Mouse (Mus musculus): ENCODE data around the gene Them5. TPM values are rescaled to one million over a fixed set of nuclear protein-coding genes. Genes with fewer than 3 reads are reported as not detected.

The Them5 gene
- polyA plus RNA-seq, 1 experiment, result 0.35 TPM

DNA sequence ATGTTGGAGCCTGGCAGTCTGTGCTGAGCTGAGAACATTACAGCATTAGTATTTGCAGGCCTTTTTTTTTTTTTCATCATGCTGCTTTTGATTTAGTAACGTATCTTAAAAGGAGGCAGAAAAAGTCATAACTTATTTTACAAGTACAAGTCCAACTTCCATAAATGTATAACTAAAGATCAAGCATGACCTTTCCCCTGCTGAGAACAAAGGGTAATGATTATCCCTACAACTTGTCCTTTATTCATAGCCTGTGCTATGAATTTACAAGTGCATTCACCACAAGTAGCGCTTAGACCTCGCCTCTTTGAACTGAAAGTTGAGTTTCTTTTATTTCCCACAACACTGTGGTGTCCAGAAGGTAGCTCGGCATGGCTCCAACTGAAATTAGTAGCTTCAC is 30.5 kb upstream of the Them5 start:
- H3K36me3 ChIP-seq (ENCODE audit: control insufficient read depth, insufficient read depth, low read length), result no peaks in the 10 kb centered on the region
- no peak overlapping the region for H3K4me3 ChIP-seq (ENCODE audit: control insufficient read depth, insufficient read depth, low read length)
- no peak for TF ChIP-seq POLR2A (IDR thresholded peaks at IDR 0.05; ENCODE audit: control insufficient read depth, extremely low read depth, insufficient read depth, low read length, poor library complexity)
- no peak for TF ChIP-seq CTCF (IDR thresholded peaks at IDR 0.05; ENCODE audit: borderline replicate concordance, control insufficient read depth, extremely low read depth, insufficient read depth, low read length, poor library complexity)
- H3K27me3 ChIP-seq (ENCODE audit: control insufficient read depth, insufficient read depth, low read length), result no peaks in the 10 kb centered on the region
- no peak overlapping the region for H3K27ac ChIP-seq (ENCODE audit: control insufficient read depth, insufficient read depth, low read length)
- H3K4me1 ChIP-seq (replicated peaks; ENCODE audit: control insufficient read depth, insufficient read depth, low read length), result no peaks in the 10 kb centered on the region
- 93% methylated on average over 4 of the region's 4 CpGs for WGBS
- no peak for DNase-seq

DNA sequence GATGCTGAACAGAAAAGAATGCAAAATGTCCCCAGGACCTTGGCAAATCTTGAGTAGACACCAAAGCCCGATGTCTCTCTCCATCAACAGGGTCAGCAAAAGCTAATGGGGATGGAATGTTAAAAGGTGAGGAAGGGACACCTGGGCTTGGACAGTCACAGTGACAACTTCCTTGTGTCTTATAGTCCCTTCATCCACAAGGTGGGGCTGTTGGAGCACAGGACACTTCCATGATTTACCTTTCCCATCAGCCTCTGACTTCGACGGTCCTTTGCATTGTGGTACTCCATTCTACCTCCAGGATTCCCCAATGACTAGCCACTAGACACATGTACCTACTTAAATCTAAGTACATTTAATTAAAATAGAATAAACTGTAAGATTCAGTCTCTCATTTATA is 13.2 kb upstream of the Them5 start:
- DNase-seq, result peak; percentile 22

DNA sequence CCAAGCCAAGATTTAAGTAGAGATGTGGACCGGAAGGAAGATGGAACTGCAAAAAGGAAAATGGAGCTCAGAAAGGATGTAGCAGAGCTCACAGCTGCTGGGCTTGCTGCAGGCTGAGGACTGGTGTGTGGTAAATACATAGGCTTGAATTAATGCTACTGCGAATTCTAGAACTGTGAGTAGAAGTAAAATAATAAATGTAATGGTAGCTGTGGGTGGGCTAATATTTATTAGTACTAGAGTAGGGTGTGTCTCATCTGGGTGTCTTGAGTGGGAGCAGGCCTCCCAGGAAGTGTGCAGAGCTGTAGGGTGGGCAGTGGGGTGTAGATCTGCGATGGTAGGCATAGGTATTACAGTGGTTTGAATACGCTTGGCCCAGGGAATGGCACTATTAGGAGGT is 7.5 kb upstream of the Them5 start:
- no peak overlapping the region for H3K27ac ChIP-seq (ENCODE audit: control insufficient read depth, insufficient read depth, low read length)
- 96% methylated on average over 4 of the region's 4 CpGs for WGBS
- no peak for DNase-seq
- no peaks in the 10 kb centered on the region for H3K27me3 ChIP-seq (ENCODE audit: control insufficient read depth, insufficient read depth, low read length)
- TF ChIP-seq POLR2A (IDR thresholded peaks at IDR 0.05; ENCODE audit: control insufficient read depth, extremely low read depth, insufficient read depth, low read length, poor library complexity) (no peak), CTCF (IDR thresholded peaks at IDR 0.05; ENCODE audit: borderline replicate concordance, control insufficient read depth, extremely low read depth, insufficient read depth, low read length, poor library complexity) (no peak)
- H3K36me3 ChIP-seq (ENCODE audit: control insufficient read depth, insufficient read depth, low read length), result no peaks in the 10 kb centered on the region
- H3K4me1 ChIP-seq (replicated peaks; ENCODE audit: control insufficient read depth, insufficient read depth, low read length), result no peaks in the 10 kb centered on the region
- H3K4me3 ChIP-seq (ENCODE audit: control insufficient read depth, insufficient read depth, low read length), result no peak overlapping the region

More for the DNA sequence above, 13.2 kb upstream of the Them5 start:
- H3K4me3 ChIP-seq (ENCODE audit: control insufficient read depth, insufficient read depth, low read length), result no peak overlapping the region
- no peak overlapping the region for H3K27ac ChIP-seq (ENCODE audit: control insufficient read depth, insufficient read depth, low read length)
- TF ChIP-seq POLR2A (IDR thresholded peaks at IDR 0.05; ENCODE audit: control insufficient read depth, extremely low read depth, insufficient read depth, low read length, poor library complexity) (no peak), CTCF (IDR thresholded peaks at IDR 0.05; ENCODE audit: borderline replicate concordance, control insufficient read depth, extremely low read depth, insufficient read depth, low read length, poor library complexity) (no peak)
- WGBS, result 91% methylated on average over 3 of the region's 3 CpGs
- no peaks in the 10 kb centered on the region for H3K36me3 ChIP-seq (ENCODE audit: control insufficient read depth, insufficient read depth, low read length)
- H3K4me1 ChIP-seq (replicated peaks; ENCODE audit: control insufficient read depth, insufficient read depth, low read length), result no peaks in the 10 kb centered on the region
- no peaks in the 10 kb centered on the region for H3K27me3 ChIP-seq (ENCODE audit: control insufficient read depth, insufficient read depth, low read length)

DNA sequence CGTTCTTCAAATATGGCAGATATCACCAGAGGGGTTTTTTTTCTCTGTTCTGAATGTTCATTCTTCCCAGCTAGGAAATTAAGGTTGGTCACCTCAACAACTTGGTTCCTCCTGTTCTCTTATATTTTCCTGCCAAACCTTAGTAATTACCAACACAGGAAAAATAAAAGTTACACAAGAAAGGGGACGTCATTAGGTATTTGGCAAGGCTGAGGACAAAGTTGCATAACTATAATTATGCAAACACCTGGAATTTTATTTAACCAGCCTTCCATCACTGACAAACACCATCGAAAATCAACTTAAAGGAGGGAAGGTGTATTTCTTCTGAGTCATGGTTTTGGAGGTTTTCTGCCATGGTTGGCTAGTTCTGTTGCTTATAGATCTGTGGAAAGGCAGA is 3.4 kb upstream of the Them5 start:
- Histone ChIP-seq H3K27me3 (ENCODE audit: control insufficient read depth, insufficient read depth, low read length) (no peaks in the 10 kb centered on the region), H3K4me3 (ENCODE audit: control insufficient read depth, insufficient read depth, low read length) (no peak overlapping the region), H3K4me1 (replicated peaks; ENCODE audit: control insufficient read depth, insufficient read depth, low read length) (peaks cover 4% of the 10 kb centered on the region), H3K27ac (ENCODE audit: control insufficient read depth, insufficient read depth, low read length) (no peak overlapping the region), H3K36me3 (ENCODE audit: control insufficient read depth, insufficient read depth, low read length) (no peaks in the 10 kb centered on the region)
- TF ChIP-seq POLR2A (IDR thresholded peaks at IDR 0.05; ENCODE audit: control insufficient read depth, extremely low read depth, insufficient read depth, low read length, poor library complexity) (no peak), CTCF (IDR thresholded peaks at IDR 0.05; ENCODE audit: borderline replicate concordance, control insufficient read depth, extremely low read depth, insufficient read depth, low read length, poor library complexity) (no peak)
- WGBS, result 92% methylated on average over 3 of the region's 3 CpGs
- DNase-seq, result no peak

DNA sequence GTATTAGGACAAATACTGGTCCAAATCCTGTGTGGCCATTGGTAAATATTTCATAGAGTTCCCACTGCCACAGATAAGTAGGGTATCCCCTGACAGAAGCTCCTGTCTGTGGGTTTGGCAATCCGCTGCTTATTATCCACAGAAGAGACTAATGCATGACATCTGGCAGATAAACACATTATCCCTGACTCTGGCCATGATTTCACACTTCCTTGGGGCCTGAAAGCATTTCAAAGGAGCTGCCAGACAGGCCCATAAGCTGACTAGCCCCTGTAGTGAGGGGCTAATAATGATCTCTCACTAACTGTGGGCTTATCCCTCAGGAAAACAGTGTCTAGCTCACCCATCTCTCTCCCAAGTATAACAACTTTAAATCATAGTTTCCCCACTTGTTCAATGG is 653 bp downstream of the Them5 start:
- Histone ChIP-seq H3K36me3 (ENCODE audit: control insufficient read depth, insufficient read depth, low read length) (no peaks in the 10 kb centered on the region), H3K27ac (ENCODE audit: control insufficient read depth, insufficient read depth, low read length) (no peak overlapping the region), H3K4me3 (ENCODE audit: control insufficient read depth, insufficient read depth, low read length) (no peak overlapping the region), H3K27me3 (ENCODE audit: control insufficient read depth, insufficient read depth, low read length) (no peaks in the 10 kb centered on the region), H3K4me1 (replicated peaks; ENCODE audit: control insufficient read depth, insufficient read depth, low read length) (peaks cover 4% of the 10 kb centered on the region)
- WGBS, result 94% methylated on average over 1 of the region's 1 CpGs
- no peak for DNase-seq
- TF ChIP-seq CTCF (IDR thresholded peaks at IDR 0.05; ENCODE audit: borderline replicate concordance, control insufficient read depth, extremely low read depth, insufficient read depth, low read length, poor library complexity), result no peak
- TF ChIP-seq POLR2A (IDR thresholded peaks at IDR 0.05; ENCODE audit: control insufficient read depth, extremely low read depth, insufficient read depth, low read length, poor library complexity), result no peak

DNA sequence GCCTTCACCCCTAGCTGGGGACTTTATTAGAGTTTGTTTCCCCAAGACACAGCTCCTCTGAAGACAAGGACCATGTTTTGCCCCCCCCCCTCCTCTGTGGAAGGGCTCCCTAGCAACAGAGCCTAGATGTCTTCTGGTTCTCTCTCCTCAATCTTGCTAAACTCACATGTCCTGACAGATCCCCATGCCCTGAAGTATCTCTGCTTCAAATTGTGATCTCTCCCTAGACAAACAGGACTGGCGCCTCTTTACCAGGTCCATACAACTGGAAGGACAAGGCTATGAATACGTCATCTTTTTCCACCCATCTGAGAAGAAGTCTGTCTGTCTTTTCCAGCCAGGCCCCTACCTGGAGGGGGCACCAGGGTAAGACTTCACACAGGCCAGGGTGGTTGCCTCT is 2.3 kb downstream of the Them5 start:
- H3K4me3 ChIP-seq (ENCODE audit: control insufficient read depth, insufficient read depth, low read length), result no peak overlapping the region
- no peak overlapping the region for H3K27ac ChIP-seq (ENCODE audit: control insufficient read depth, insufficient read depth, low read length)
- H3K36me3 ChIP-seq (ENCODE audit: control insufficient read depth, insufficient read depth, low read length), result no peaks in the 10 kb centered on the region
- no peaks in the 10 kb centered on the region; the same call in 1 of the 2 replicates for H3K27me3 ChIP-seq (ENCODE audit: control insufficient read depth, insufficient read depth, low read length)
- 99% methylated on average over 2 of the region's 2 CpGs for WGBS
- TF ChIP-seq POLR2A (IDR thresholded peaks at IDR 0.05; ENCODE audit: control insufficient read depth, extremely low read depth, insufficient read depth, low read length, poor library complexity) (no peak), CTCF (IDR thresholded peaks at IDR 0.05; ENCODE audit: borderline replicate concordance, control insufficient read depth, extremely low read depth, insufficient read depth, low read length, poor library complexity) (no peak)
- DNase-seq, result no peak
- peaks cover 10% of the 10 kb centered on the region for H3K4me1 ChIP-seq (replicated peaks; ENCODE audit: control insufficient read depth, insufficient read depth, low read length)

DNA sequence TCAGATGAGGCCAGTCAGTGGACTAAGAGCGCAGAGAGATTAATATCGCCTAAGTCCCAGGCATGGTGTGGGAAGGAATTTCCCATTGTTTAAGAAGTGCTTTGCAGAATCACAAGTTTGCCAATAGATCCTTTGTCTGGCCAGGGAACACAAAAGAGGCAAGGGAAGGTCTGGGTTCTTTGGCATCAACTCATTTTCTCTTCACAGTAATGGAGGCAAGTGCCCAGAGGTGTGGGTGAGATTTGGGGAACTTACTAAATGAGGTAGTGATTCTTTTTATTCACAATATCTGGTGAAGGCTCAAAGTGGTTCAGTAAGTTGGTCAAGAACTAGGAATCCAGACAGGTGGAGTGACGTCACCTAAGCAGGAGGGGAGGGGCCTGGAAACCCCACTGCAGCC is 3.0 kb downstream of the Them5 start:
- Histone ChIP-seq H3K27me3 (ENCODE audit: control insufficient read depth, insufficient read depth, low read length) (no peaks in the 10 kb centered on the region; the same call in 1 of the 2 replicates), H3K4me3 (ENCODE audit: control insufficient read depth, insufficient read depth, low read length) (no peak overlapping the region), H3K36me3 (ENCODE audit: control insufficient read depth, insufficient read depth, low read length) (no peaks in the 10 kb centered on the region), H3K27ac (ENCODE audit: control insufficient read depth, insufficient read depth, low read length) (no peak overlapping the region), H3K4me1 (replicated peaks; ENCODE audit: control insufficient read depth, insufficient read depth, low read length) (peaks cover 10% of the 10 kb centered on the region)
- WGBS, result 84% methylated on average over 3 of the region's 3 CpGs
- DNase-seq, result no peak
- TF ChIP-seq CTCF (IDR thresholded peaks at IDR 0.05; ENCODE audit: borderline replicate concordance, control insufficient read depth, extremely low read depth, insufficient read depth, low read length, poor library complexity), result no peak
- no peak for TF ChIP-seq POLR2A (IDR thresholded peaks at IDR 0.05; ENCODE audit: control insufficient read depth, extremely low read depth, insufficient read depth, low read length, poor library complexity)
